Mouse (Mus musculus): ENCODE measurements at regions not wholly inside any gene's neighbourhood (a gene's known extent, or its start where the extent isn't known, plus 50 kb on each side); places are given as distances from the start of the nearest gene placed in this dataset.
"Not testable (repeated sequence)": the region's sequence is repeated elsewhere in the genome, so short reads cannot be mapped to it uniquely, and the experiment has no call there.

- DNase-seq (ENCODE audit: low spot score) = peak; percentile 47
These were observed 196.5 kb upstream of the Grik2 start for GRCm38 (mm10) chr10:49985038-49985437.

GRCm38 (mm10) chr10:49952434-49952833 lies 163.9 kb upstream of the Grik2 start:
- no peak for DNase-seq (ENCODE audit: low spot score)

DNA sequence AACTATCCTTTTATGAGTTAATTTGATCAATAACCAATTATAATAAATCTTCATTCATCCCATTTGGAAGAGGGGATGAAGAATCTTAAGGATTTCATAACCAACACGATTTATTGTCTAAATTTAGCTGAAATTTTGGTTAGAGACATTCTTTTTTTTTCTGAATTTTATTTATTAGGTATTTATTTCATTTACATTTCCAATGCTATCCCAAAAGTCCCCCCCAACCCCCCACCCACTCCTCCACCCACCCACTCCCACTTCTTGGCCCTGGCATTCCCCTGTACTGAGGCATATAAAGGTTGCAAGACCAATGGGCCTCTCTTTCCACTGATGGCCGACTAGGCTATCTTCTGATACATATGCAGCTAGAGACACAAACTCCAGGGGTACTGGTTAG lies 148.7 kb upstream of the Grik2 start:
- DNase-seq (ENCODE audit: low spot score) = not testable (repeated sequence)

GRCm38 (mm10) chr10:49909206-49909605 lies 120.6 kb upstream of the Grik2 start:
- not testable (repeated sequence) for DNase-seq (ENCODE audit: low spot score)

- not testable (repeated sequence) for DNase-seq (ENCODE audit: low spot score)
These were observed 119.6 kb upstream of the Grik2 start for GRCm38 (mm10) chr10:49908126-49908525.

DNA sequence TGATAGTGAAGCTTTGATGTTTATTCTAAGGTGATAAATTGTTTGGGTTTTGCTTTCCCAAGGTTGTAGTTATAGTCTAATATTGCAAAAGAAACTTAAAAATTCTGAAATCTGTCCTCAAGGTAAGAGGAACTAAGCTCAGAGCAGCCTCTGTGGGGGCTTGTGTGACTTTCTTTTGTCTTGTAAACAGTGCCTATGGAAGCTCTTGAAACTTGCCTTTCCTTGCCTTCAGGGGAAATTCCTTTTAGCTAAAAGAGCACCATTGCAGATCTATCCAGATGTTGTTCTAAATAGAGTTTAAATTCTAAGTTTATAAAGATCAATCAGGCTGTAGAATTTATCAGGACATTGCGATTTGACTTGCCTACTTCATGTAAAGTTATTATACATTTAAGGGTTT lies 116.1 kb upstream of the Grik2 start:
- not testable (repeated sequence) for DNase-seq (ENCODE audit: low spot score)

DNA sequence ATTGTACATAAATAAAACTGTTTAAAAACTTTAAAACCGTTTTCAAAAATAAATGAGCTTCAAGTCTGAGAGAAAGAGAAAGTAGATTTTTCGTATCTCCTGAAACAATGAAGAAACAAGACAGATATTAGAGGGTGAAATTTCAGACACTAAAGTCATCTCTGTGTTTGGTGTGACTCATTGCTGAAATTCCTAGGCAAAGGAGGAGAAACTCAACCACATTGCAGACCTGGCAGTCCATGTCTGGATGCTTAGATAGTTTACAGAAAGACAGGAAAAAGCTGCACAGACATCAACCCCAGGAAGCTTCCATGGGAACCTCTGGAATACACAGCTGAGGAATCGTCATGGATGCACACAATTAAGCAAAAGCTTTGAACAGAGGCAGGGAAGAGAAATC lies 106.9 kb upstream of the Grik2 start:
- no peak for DNase-seq (ENCODE audit: low spot score)

- DNase-seq (ENCODE audit: low spot score) = peak; percentile 7
These were observed 95.5 kb upstream of the Grik2 start for GRCm38 (mm10) chr10:49884106-49884505.

- DNase-seq (ENCODE audit: low spot score) = no peak
These were observed 94.9 kb upstream of the Grik2 start for GRCm38 (mm10) chr10:49883444-49883843.

- DNase-seq (ENCODE audit: low spot score) = no peak
These were observed 75.2 kb upstream of the Grik2 start for GRCm38 (mm10) chr10:49863800-49864199.

- no peak for DNase-seq (ENCODE audit: low spot score)
These were observed 59.1 kb upstream of the Grik2 start for GRCm38 (mm10) chr10:49847686-49848085.

DNA sequence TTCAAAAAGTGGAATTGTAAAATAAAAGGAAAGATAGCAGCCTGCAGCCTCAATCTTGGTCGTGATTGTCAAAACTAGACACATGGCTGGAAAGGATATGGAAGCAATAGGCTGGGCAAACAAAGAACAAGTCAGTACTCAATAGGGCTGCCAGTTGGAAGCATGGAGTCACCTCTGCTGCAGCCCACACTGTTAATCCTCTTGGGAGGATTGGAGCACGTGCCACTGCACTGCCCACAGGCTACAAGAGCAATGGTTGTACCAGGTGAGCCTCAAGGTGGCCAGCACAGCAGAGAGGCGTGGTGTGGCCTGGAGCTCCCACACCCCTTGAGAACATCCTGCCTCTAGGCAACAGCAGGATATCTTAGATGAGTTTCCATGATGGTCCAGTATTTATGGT lies 55.7 kb upstream of the Grik2 start:
- DNase-seq (ENCODE audit: low spot score) = no peak
